Mouse (Mus musculus): ENCODE measurements at regions not wholly inside any gene's neighbourhood (a gene's known extent, or its start where the extent isn't known, plus 50 kb on each side); places are given as distances from the start of the nearest gene placed in this dataset.

DNA sequence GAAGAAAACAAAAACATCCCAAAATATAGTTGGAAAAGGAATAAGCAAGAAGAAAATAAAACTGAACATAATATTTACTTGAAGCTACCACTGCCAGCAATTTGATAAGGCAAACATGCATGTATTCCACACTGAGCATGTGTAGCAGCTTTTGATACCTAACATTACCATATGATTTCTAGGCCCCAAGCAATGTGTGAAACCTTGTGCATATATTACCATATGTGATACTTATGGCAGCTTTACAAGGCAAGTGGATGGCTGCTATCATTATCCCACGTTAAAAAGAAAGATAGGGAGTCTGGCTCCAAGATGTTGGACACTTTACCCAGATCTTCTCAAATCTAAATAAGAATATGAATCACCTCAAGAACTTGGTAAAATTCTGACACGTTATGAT, 497.4 kb downstream of the Tmtc2 start:
- Histone ChIP-seq H3K4me2 (ENCODE audit: low read depth, low read length) (no peak overlapping the region), H3K27ac (replicated peaks; ENCODE audit: low read depth, low read length) (no peak overlapping the region), H3K4me3 (ENCODE audit: low read depth, low read length) (no peak overlapping the region), H3K4me1 (ENCODE audit: control insufficient read depth, insufficient read depth, low read length) (no peaks in the 10 kb centered on the region), H3K9ac (replicated peaks; ENCODE audit: low read length) (no peak overlapping the region), H3K9me3 (replicated peaks; ENCODE audit: control insufficient read depth, low read length) (no peaks in the 10 kb centered on the region), H3K27me3 (ENCODE audit: control insufficient read depth, insufficient read depth, low read length) (no peaks in the 10 kb centered on the region), H3K36me3 (replicated peaks; ENCODE audit: control insufficient read depth, insufficient read depth, low read depth, low read length) (no peaks in the 10 kb centered on the region)
- WGBS: 85% methylated on average over 2 of the region's 2 CpGs
- ATAC-seq (replicated peaks; ENCODE audit: insufficient number of reproducible peaks, low FRiP score, low TSS enrichment, low read depth) (no peak), DNase-seq (ENCODE audit: low spot score) (no peak)

DNA sequence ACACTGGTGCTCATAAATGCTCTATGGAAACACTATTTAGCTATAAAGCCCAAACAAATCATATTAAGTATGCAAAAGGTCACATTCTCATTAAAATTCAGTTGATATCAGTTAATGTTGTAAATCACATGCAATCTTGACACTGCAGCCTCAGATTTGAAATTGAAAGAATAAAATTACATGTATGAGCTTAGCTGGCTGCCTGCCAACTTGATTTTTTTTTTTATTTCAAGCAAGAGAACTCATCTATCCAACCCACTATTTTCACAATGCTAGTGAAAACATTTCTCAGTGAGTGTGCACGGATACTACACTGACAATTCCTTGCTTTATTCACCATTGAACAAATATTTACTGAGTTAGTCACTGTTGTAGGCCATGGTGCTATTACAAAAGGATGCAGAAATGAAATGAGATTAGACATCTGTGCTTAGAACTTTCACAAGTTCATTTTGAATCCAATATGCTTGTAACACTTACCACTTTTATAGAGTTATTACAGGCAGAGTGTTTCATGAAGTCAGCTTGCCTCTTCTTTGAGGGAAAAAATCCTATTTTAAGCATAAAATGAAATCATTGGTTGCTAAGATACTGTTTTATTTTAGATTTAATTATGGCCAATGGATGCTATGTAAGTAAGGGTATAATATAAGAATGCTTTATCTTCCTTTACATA, 539.4 kb downstream of the Tmtc2 start:
- DNase-seq (ENCODE audit: low spot score) (no peak), ATAC-seq (replicated peaks; ENCODE audit: insufficient number of reproducible peaks, low FRiP score, low TSS enrichment, low read depth) (no peak)
- 81% methylated on average over 1 of the region's 1 CpGs for WGBS
- H3K4me3 ChIP-seq (ENCODE audit: low read depth, low read length): no peak overlapping the region
- no peaks in the 10 kb centered on the region for H3K4me1 ChIP-seq (ENCODE audit: control insufficient read depth, insufficient read depth, low read length)
- no peaks in the 10 kb centered on the region for H3K36me3 ChIP-seq (replicated peaks; ENCODE audit: control insufficient read depth, insufficient read depth, low read depth, low read length)
- H3K4me2 ChIP-seq (ENCODE audit: low read depth, low read length): no peak overlapping the region
- no peaks in the 10 kb centered on the region for H3K27me3 ChIP-seq (ENCODE audit: control insufficient read depth, insufficient read depth, low read length)
- H3K9me3 ChIP-seq (replicated peaks; ENCODE audit: control insufficient read depth, low read length): no peaks in the 10 kb centered on the region
- H3K27ac ChIP-seq (replicated peaks; ENCODE audit: low read depth, low read length): no peak overlapping the region
- no peak overlapping the region for H3K9ac ChIP-seq (replicated peaks; ENCODE audit: low read length)

DNA sequence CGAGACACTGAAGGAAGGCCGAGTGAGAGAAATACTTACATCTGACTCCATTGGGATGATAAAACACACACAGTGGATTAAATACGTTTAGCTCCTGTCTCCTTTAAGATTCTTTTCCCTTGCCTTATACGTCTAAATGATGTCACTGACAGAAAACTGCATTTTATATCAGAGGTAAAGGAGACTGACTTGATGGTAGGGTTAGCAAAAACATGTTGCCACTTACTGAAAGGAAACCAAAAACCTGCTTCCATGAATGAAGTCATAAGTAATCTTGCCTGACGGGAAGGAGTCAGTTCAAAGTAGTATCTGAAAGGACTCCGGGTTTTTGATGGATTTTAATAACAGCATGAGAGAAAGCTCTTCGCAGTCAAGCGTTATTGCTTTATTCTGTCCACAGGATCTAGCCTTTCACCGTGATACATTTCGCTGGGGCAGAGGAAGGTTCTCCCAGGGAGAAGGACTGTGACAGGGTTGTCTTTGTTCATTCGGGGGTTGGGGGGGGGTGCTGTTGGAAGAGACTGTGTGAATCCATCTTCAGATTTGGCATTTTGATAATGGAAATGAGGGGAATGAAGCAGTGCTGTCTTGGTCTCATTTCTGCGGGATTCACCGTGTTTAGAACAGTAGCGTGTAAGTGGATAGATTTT, 553.7 kb downstream of the Tmtc2 start:
- Histone ChIP-seq H3K36me3 (replicated peaks; ENCODE audit: control insufficient read depth, insufficient read depth, low read depth, low read length) (no peaks in the 10 kb centered on the region), H3K27me3 (ENCODE audit: control insufficient read depth, insufficient read depth, low read length) (no peaks in the 10 kb centered on the region), H3K27ac (replicated peaks; ENCODE audit: low read depth, low read length) (no peak overlapping the region), H3K9me3 (replicated peaks; ENCODE audit: control insufficient read depth, low read length) (no peaks in the 10 kb centered on the region), H3K4me1 (ENCODE audit: control insufficient read depth, insufficient read depth, low read length) (no peaks in the 10 kb centered on the region), H3K4me2 (ENCODE audit: low read depth, low read length) (no peak overlapping the region), H3K9ac (replicated peaks; ENCODE audit: low read length) (no peak overlapping the region), H3K4me3 (ENCODE audit: low read depth, low read length) (no peak overlapping the region)
- ATAC-seq (replicated peaks; ENCODE audit: insufficient number of reproducible peaks, low FRiP score, low TSS enrichment, low read depth) (no peak), DNase-seq (ENCODE audit: low spot score) (peak; percentile 16)
- WGBS: 61% methylated on average over 14 of the region's 14 CpGs

DNA sequence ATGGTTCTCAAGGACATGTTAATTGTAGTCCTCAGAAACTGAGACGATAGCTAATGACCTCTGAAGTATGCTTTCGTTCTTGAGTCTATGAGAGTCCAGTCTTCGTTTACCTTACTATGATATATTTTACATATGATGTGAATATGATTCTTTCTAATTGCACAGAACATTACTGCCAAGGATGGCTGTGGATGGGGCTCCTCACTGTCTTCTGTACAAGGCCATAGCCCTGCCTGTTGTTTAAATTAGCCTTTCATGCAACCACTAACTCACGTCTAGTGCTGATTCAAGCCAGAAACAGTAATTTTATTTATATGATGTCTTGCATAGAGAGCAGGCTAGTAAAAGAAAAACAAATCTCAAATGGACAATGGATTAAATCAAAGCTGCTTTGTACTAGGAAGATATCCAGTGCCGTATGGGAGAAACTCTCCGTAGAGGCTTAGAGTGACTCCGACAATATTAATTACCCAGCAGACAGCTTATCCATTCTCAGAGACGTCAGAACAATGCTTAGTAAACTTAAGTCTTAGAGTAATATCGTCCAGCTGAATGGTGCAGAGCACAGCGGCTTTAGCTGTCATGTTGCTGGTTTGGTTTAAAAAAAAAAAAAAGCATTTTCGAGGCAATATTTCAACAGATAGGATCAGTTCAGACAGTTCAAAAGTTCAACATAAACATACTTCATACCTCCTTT, 554.3 kb downstream of the Tmtc2 start:
- no peaks in the 10 kb centered on the region for H3K27me3 ChIP-seq (ENCODE audit: control insufficient read depth, insufficient read depth, low read length)
- no peaks in the 10 kb centered on the region for H3K9me3 ChIP-seq (replicated peaks; ENCODE audit: control insufficient read depth, low read length)
- H3K4me3 ChIP-seq (ENCODE audit: low read depth, low read length): no peak overlapping the region
- DNase-seq (ENCODE audit: low spot score): peak; percentile 8
- no peak overlapping the region for H3K4me2 ChIP-seq (ENCODE audit: low read depth, low read length)
- H3K9ac ChIP-seq (replicated peaks; ENCODE audit: low read length): no peak overlapping the region
- H3K4me1 ChIP-seq (ENCODE audit: control insufficient read depth, insufficient read depth, low read length): no peaks in the 10 kb centered on the region
- H3K27ac ChIP-seq (replicated peaks; ENCODE audit: low read depth, low read length): no peak overlapping the region
- 61% methylated on average over 11 of the region's 11 CpGs for WGBS
- H3K36me3 ChIP-seq (replicated peaks; ENCODE audit: control insufficient read depth, insufficient read depth, low read depth, low read length): no peaks in the 10 kb centered on the region
- ATAC-seq (replicated peaks; ENCODE audit: insufficient number of reproducible peaks, low FRiP score, low TSS enrichment, low read depth): no peak

Measured in embryonic facial prominence, embryonic 11.5 days (tissue).